Mouse (Mus musculus): ENCODE results near the gene Purb. TPM values are rescaled to one million over a fixed set of nuclear protein-coding genes. Genes with fewer than 3 reads are reported as not detected.

Purb gene
- polyA plus RNA-seq (2014; fragmentation: Nextera tagmentation; extraction: Ambion mirVana), result 12.8 and 13.7 TPM in 2 replicates

GRCm38 (mm10) chr11:6475867-6476484, at the start of gene Purb:
TSS of gene Purb (minus strand) at chr11:6475917.
- ATAC-seq (ENCODE audit: low FRiP score), result peak; percentile 96

GRCm38 (mm10) chr11:6525241-6525640, 49.5 kb upstream of the Purb start:
- Histone ChIP-seq H3K4me1 (ENCODE audit: control insufficient read depth, insufficient read depth, low read length) (peaks cover 13% of the 10 kb centered on the region), H3K27me3 (ENCODE audit: control insufficient read depth, insufficient read depth, low read length) (no peaks in the 10 kb centered on the region), H3K36me3 (ENCODE audit: control insufficient read depth, insufficient read depth, low read length) (peaks cover 16% of the 10 kb centered on the region), H3K4me2 (no peak overlapping the region), H3K27ac (ENCODE audit: low read depth, low read length) (0 out of 2 replicates have a peak overlapping the region, but pooled peaks have one; percentile 15), H3K9me3 (ENCODE audit: control insufficient read depth, low read length) (no peaks in the 10 kb centered on the region), H3K4me3 (ENCODE audit: low read depth, low read length) (no peak overlapping the region), H3K9ac (ENCODE audit: low read length) (no peak overlapping the region)
- no peak for DNase-seq (ENCODE audit: low spot score, missing footprints)
- no peak for ATAC-seq (ENCODE audit: low FRiP score)
- 63% methylated on average over 1 of the region's 1 CpGs for WGBS

More at GRCm38 (mm10) chr11:6475867-6476484, at the start of gene Purb:
- WGBS, result under 1% methylated on average over 60 of the region's 76 CpGs
- peak; percentile 99 for DNase-seq (ENCODE audit: low spot score, missing footprints)
- Histone ChIP-seq H3K4me2 (peak within 1 kb of the TSS; percentile 77), H3K4me1 (ENCODE audit: control insufficient read depth, insufficient read depth, low read length) (peaks cover 24% of the 10 kb centered on the region), H3K4me3 (ENCODE audit: low read depth, low read length) (peak within 1 kb of the TSS; percentile 80), H3K36me3 (ENCODE audit: control insufficient read depth, insufficient read depth, low read length) (peaks cover under 1% of the 10 kb centered on the region; the same call in 1 of the 2 replicates), H3K9me3 (ENCODE audit: control insufficient read depth, low read length) (no peaks in the 10 kb centered on the region), H3K27me3 (ENCODE audit: control insufficient read depth, insufficient read depth, low read length) (no peaks in the 10 kb centered on the region), H3K9ac (ENCODE audit: low read length) (peak within 1 kb of the TSS; percentile 85), H3K27ac (ENCODE audit: low read depth, low read length) (peak within 1 kb of the TSS; percentile 81)

- Histone ChIP-seq H3K9ac (ENCODE audit: low read length) (no peak overlapping the region), H3K4me2 (no peak overlapping the region), H3K4me3 (ENCODE audit: low read depth, low read length) (no peak overlapping the region), H3K27ac (ENCODE audit: low read depth, low read length) (peak overlapping the region; percentile 44; the same call in 1 of the 2 replicates), H3K27me3 (ENCODE audit: control insufficient read depth, insufficient read depth, low read length) (no peaks in the 10 kb centered on the region), H3K9me3 (ENCODE audit: control insufficient read depth, low read length) (no peaks in the 10 kb centered on the region), H3K36me3 (ENCODE audit: control insufficient read depth, insufficient read depth, low read length) (peaks cover 16% of the 10 kb centered on the region), H3K4me1 (ENCODE audit: control insufficient read depth, insufficient read depth, low read length) (peaks cover 13% of the 10 kb centered on the region)
- DNase-seq (ENCODE audit: low spot score, missing footprints), result no peak
- ATAC-seq (ENCODE audit: low FRiP score), result no peak
- 91% methylated on average over 4 of the region's 4 CpGs for WGBS
Observed at GRCm38 (mm10) chr11:6524880-6525238, 49.1 kb upstream of the Purb start.

GRCm38 (mm10) chr11:6524165-6524879, 48.6 kb upstream of the Purb start:
- Histone ChIP-seq H3K9ac (ENCODE audit: low read length) (no peak overlapping the region), H3K36me3 (ENCODE audit: control insufficient read depth, insufficient read depth, low read length) (peaks cover 16% of the 10 kb centered on the region), H3K27ac (ENCODE audit: low read depth, low read length) (peak overlapping the region; percentile 44; the same call in 1 of the 2 replicates), H3K9me3 (ENCODE audit: control insufficient read depth, low read length) (no peaks in the 10 kb centered on the region), H3K4me3 (ENCODE audit: low read depth, low read length) (no peak overlapping the region), H3K4me1 (ENCODE audit: control insufficient read depth, insufficient read depth, low read length) (peaks cover 13% of the 10 kb centered on the region), H3K4me2 (no peak overlapping the region), H3K27me3 (ENCODE audit: control insufficient read depth, insufficient read depth, low read length) (no peaks in the 10 kb centered on the region)
- no peak for ATAC-seq (ENCODE audit: low FRiP score)
- WGBS, result 89% methylated on average over 8 of the region's 8 CpGs
- no peak for DNase-seq (ENCODE audit: low spot score, missing footprints)

- no peak overlapping the region for H3K4me2 ChIP-seq
- DNase-seq (ENCODE audit: low spot score, missing footprints), result no peak
- H3K36me3 ChIP-seq (ENCODE audit: control insufficient read depth, insufficient read depth, low read length), result peaks cover 16% of the 10 kb centered on the region
- no peaks in the 10 kb centered on the region for H3K9me3 ChIP-seq (ENCODE audit: control insufficient read depth, low read length)
- H3K27me3 ChIP-seq (ENCODE audit: control insufficient read depth, insufficient read depth, low read length), result no peaks in the 10 kb centered on the region
- H3K4me3 ChIP-seq (ENCODE audit: low read depth, low read length), result no peak overlapping the region
- WGBS, result 50% methylated on average over 1 of the region's 1 CpGs
- no peak overlapping the region for H3K27ac ChIP-seq (ENCODE audit: low read depth, low read length)
- peaks cover 13% of the 10 kb centered on the region for H3K4me1 ChIP-seq (ENCODE audit: control insufficient read depth, insufficient read depth, low read length)
- ATAC-seq (ENCODE audit: low FRiP score), result no peak
- no peak overlapping the region for H3K9ac ChIP-seq (ENCODE audit: low read length)
Observed at GRCm38 (mm10) chr11:6523662-6524088, 48.0 kb upstream of the Purb start.

GRCm38 (mm10) chr11:6522782-6523525, 47.2 kb upstream of the Purb start:
- no peak for DNase-seq (ENCODE audit: low spot score, missing footprints)
- ATAC-seq (ENCODE audit: low FRiP score), result no peak
- peaks cover 16% of the 10 kb centered on the region for H3K36me3 ChIP-seq (ENCODE audit: control insufficient read depth, insufficient read depth, low read length)
- no peaks in the 10 kb centered on the region for H3K27me3 ChIP-seq (ENCODE audit: control insufficient read depth, insufficient read depth, low read length)
- H3K4me2 ChIP-seq, result no peak overlapping the region
- no peaks in the 10 kb centered on the region for H3K9me3 ChIP-seq (ENCODE audit: control insufficient read depth, low read length)
- no peak overlapping the region for H3K27ac ChIP-seq (ENCODE audit: low read depth, low read length)
- 77% methylated on average over 9 of the region's 9 CpGs for WGBS
- H3K9ac ChIP-seq (ENCODE audit: low read length), result no peak overlapping the region
- peaks cover 11% of the 10 kb centered on the region for H3K4me1 ChIP-seq (ENCODE audit: control insufficient read depth, insufficient read depth, low read length)
- no peak overlapping the region for H3K4me3 ChIP-seq (ENCODE audit: low read depth, low read length)

GRCm38 (mm10) chr11:6520507-6521173, 44.9 kb upstream of the Purb start, which contains the start of gene Myo1g:
TSS of gene Myo1g (minus strand) at chr11:6520965.
- H3K36me3 ChIP-seq (ENCODE audit: control insufficient read depth, insufficient read depth, low read length), result peaks cover 8% of the 10 kb centered on the region
- 82% methylated on average over 7 of the region's 7 CpGs for WGBS
- no peak for DNase-seq (ENCODE audit: low spot score, missing footprints)

GRCm38 (mm10) chr11:6519491-6520033, 43.8 kb upstream of the Purb start:
- 80% methylated on average over 11 of the region's 11 CpGs for WGBS
- no peak for ATAC-seq (ENCODE audit: low FRiP score)

More at GRCm38 (mm10) chr11:6520507-6521173, 44.9 kb upstream of the Purb start, which contains the start of gene Myo1g:
- no peak within 1 kb of the TSS for H3K27ac ChIP-seq (ENCODE audit: low read depth, low read length)
- no peak within 1 kb of the TSS for H3K4me3 ChIP-seq (ENCODE audit: low read depth, low read length)
- no peak within 1 kb of the TSS for H3K9ac ChIP-seq (ENCODE audit: low read length)
- no peak for ATAC-seq (ENCODE audit: low FRiP score)
- no peak within 1 kb of the TSS for H3K4me2 ChIP-seq
- no peaks in the 10 kb centered on the region for H3K27me3 ChIP-seq (ENCODE audit: control insufficient read depth, insufficient read depth, low read length)
- H3K9me3 ChIP-seq (ENCODE audit: control insufficient read depth, low read length), result no peaks in the 10 kb centered on the region
- peaks cover 2% of the 10 kb centered on the region; the same call in 1 of the 2 replicates for H3K4me1 ChIP-seq (ENCODE audit: control insufficient read depth, insufficient read depth, low read length)

More at GRCm38 (mm10) chr11:6519491-6520033, 43.8 kb upstream of the Purb start:
- Histone ChIP-seq H3K36me3 (ENCODE audit: control insufficient read depth, insufficient read depth, low read length) (peaks cover under 1% of the 10 kb centered on the region; the same call in 1 of the 2 replicates), H3K4me3 (ENCODE audit: low read depth, low read length) (no peak overlapping the region), H3K9ac (ENCODE audit: low read length) (no peak overlapping the region), H3K9me3 (ENCODE audit: control insufficient read depth, low read length) (no peaks in the 10 kb centered on the region), H3K4me1 (ENCODE audit: control insufficient read depth, insufficient read depth, low read length) (no peaks in the 10 kb centered on the region), H3K27me3 (ENCODE audit: control insufficient read depth, insufficient read depth, low read length) (no peaks in the 10 kb centered on the region), H3K4me2 (no peak overlapping the region), H3K27ac (ENCODE audit: low read depth, low read length) (no peak overlapping the region)
- DNase-seq (ENCODE audit: low spot score, missing footprints), result no peak

All from midbrain, embryonic 11.5 days (tissue).